Mouse (Mus musculus) kidney, postnatal 10 days (tissue): Measurements from ENCODE around the gene Sccpdh.
"Not testable (repeated sequence)": the region's sequence is repeated elsewhere in the genome, so short reads cannot be mapped to it uniquely, and the experiment has no call there.

ENCODE experiments used
- DNase-seq: peaks from one replicate; pipeline ENCODE4 v3.0.0; 2021; ENCODE audit warnings: mixed read lengths

The Sccpdh gene

DNA sequence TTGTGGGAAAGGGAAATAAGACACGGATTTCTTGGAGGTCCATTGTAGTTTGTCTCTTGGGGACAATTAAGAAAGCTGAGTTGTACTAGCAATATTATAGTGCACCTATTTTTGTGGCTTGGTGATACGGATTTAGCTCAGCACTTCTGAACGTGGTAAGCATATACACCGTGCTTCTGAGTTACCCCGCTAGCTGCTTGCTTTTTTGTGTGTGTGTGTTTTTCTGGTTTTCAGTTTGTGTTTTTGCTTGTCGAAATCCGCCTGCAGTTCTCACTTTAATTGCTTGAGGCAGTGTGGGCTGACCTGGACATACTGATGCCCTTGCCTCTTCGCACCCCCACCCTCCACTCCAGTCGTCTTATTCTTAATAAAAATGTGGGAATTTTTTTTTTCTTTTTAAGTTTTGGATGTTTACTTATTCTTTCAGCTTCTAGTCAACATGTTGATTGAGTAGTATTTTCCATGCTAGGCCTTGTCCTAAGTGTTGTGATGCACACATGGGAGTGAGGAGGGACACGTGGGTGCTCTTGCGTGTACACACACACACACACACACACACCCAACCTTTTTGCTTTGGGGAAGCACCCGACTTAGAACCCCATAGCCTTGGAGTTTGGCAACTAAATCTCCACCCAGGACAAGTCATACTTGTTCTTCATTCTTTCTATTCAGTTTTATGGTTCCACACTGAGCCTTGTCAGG, 977 bp downstream of the Sccpdh start:
- peak; percentile 31 for DNase-seq

DNA sequence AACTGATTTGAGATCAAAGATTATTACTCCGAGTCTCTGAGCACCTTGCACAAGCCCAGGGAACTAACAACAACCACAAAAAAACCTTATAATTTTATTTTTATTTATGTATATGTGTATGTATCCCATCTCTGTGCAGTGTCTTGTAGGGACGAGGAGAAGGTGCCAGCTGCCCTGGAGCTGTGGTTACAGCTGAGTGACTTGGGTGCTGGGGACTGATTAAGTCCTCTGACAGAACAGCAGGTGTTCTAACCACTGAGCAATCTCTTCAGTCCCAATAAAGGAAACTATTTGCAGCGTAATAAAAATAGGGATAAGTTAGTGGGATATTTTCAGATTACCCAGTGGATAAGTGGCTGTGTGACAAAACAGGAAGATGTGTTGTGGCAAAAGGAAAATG, 6.3 kb downstream of the Sccpdh start:
- DNase-seq: no peak

- no peak for DNase-seq
Measured at GRCm38 (mm10) chr1:179677031-179677430, 9.0 kb downstream of the Sccpdh start.

DNA sequence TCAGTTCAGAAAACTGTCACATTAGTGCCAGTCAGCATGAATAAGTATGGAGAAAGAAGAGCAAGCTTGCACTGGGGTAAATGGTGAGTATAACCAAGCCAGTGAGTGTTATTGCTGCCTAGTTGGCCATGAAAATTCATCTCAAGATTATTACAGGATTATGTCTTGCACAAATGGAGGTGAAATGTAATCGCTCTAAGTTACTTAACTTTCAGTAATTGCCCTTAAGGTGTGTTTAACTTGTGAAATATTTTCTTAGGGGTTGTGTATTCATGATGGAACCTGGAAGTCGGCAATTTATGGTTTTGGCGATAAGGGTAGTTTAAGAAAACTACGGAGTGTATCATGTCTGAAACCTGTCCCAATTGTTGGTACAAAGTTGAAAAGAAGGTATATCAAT, 11.3 kb downstream of the Sccpdh start:
- DNase-seq: no peak

DNA sequence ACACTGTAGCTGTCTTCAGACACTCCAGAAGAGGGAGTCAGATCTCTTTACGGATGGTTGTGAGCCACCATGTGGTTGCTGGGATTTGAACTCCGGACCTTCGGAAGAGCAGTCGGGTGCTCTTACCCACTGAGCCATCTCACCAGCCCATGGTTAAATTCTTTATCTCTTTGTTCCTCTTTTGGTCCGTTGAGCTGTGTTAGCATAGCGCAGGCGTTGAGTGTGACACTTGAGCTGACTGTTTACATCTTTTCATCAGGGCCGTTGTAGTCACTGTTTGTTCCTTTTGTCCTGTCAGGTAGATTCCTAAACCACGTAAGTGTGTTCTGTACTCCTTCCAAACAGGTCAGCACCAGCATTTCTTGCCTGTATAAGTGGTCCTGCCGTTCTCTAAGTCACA, 14.7 kb downstream of the Sccpdh start:
- DNase-seq: not testable (repeated sequence)

- DNase-seq: no peak
Measured at GRCm38 (mm10) chr1:179686348-179686747, 18.3 kb downstream of the Sccpdh start.

DNA sequence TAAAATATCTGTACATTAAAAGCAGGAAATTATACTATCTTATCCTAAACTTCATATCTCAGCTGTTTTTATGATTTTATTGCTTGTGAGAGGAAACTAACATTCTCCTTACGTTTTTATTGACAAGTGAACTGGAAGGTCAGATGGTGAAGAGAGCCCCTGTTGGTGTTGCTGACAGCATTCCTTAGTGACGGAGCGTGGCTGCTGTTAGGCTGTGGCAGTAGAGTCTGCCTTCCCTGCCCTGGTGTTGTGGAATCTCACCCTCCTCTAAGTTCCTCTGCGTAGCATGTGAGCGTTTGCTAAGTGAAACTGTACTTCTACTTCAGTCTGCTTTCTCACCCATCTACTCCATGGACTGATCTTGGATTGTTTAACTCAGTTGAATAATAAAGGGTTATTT, 18.8 kb downstream of the Sccpdh start:
- DNase-seq: no peak

- DNase-seq: no peak
Measured at GRCm38 (mm10) chr1:179687305-179687704, 19.3 kb downstream of the Sccpdh start.

DNA sequence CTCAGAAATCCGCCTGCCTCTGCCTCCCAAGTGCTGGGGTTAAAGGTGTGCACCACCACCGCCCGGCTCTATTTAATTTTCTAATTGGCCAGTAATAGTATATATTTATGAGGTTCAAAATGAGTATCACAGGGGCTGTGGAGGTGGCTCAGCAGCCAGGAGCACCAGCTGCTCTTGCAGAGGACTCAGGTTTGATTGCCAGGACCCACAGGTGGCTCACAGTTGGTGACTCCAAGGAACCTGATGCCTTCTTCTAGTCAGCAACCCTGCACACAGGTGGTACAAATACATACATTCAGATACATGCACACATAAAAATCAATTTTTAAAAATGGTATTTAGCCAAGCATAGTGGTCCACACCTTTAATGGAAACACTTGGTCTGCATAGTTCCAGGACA, 20.0 kb downstream of the Sccpdh start:
- DNase-seq: no peak

GRCm38 (mm10) chr1:179688415-179688814, 20.4 kb downstream of the Sccpdh start:
- DNase-seq: no peak

GRCm38 (mm10) chr1:179688914-179689313, 20.9 kb downstream of the Sccpdh start:
- DNase-seq: no peak

GRCm38 (mm10) chr1:179689479-179689878, 21.5 kb downstream of the Sccpdh start:
- no peak for DNase-seq

GRCm38 (mm10) chr1:179704150-179704549, 36.1 kb downstream of the Sccpdh start:
- DNase-seq: no peak

DNA sequence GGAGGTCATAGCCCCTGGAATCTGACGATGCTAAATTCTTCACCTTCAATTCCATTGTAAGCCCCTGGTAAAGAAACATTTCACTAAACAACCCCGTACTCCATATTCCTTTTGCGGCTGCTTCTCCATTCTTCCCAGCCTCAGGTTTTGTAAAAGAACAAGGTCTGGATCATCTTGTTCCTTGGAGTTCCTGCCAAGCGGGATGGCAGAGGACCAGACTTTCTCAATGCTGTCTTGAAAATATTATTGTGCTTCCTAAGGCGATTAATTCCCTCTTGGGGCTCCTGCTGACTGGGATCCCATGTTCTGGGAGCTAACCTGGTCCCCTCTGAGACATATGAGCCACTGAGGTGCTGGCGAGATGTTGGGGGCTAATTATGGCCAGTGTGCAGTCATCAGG, 37.1 kb downstream of the Sccpdh start:
- DNase-seq: no peak

GRCm38 (mm10) chr1:179709390-179709789, 41.4 kb downstream of the Sccpdh start:
- DNase-seq: no peak

DNA sequence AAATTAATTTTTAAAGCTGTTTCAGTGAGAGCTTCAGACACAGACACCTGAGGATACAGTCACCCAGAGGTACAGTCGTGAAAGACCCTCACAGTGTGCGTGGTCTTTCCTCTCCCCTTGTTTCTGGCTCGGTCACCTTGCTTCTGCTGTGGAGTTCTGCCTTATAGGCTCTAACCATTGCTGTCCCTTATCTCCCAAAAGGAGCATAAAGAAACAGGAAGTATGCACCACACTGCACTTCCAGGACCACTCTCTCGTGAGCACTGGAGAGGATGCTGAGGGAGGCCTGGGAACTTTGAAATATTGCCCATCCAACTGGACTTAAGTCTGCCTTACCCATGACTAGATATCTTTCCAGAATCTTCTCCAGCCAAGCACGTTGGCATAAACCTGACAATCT, 42.7 kb downstream of the Sccpdh start:
- DNase-seq: no peak

DNA sequence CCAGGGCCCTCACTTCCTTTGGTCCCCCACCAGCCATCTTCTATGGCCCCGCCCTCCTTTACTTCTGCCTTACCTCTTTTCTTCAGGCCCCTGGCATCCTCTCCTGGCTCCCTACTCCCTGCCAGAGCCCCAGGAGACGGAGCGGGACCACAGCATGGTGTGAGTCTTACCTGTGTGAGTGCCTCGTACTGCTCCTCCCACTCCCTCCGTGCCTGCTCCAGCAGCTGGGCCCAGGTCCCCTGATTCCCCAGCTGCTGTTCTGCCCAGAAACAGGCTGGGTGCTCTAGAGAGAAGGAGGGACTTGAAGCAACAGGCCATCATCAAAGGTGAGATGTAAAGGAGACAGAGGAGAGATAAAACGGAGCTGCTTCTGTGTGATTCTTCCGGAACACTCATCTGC, 44.6 kb downstream of the Sccpdh start:
- no peak for DNase-seq

DNA sequence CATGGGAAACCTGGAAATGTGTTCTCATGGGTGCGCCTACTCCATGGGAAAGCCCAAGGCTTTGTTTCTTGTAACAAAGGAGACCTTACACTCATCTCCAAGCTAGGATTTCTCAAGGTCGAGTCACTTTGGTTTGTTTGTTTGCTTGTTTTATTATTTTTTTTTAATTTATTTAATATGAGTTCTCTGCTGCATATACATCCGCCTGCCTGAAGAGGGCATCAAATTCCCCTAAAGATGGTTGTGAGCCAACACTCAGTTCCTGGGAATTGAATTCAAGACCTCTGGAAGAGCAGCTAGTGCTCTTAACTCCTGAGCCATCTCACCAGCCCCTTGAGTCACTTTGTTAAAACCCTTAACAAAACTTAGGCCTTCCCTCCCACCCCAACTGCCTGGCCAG, 45.4 kb downstream of the Sccpdh start:
- DNase-seq: no peak

GRCm38 (mm10) chr1:179715289-179715688, 47.3 kb downstream of the Sccpdh start:
- not testable (repeated sequence) for DNase-seq

DNA sequence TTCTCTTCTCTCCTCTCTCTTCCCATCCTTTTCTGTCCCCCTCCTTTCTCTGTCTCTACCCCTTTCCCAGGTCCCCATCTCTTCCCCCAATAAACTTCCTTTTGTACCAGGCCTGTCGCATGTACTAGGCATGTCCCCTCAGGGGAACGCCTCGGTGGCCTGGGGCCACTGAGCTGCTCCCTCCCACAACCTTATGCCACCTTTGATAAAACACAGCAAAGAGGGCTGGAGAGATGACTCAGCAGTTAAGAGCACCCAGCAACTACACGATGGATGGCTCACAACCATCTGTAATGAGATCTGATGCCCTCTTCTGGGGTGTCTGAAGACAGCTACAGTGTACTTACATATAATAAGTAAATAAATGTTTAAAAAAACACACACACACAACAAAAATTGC, 47.8 kb downstream of the Sccpdh start:
- no peak for DNase-seq

DNA sequence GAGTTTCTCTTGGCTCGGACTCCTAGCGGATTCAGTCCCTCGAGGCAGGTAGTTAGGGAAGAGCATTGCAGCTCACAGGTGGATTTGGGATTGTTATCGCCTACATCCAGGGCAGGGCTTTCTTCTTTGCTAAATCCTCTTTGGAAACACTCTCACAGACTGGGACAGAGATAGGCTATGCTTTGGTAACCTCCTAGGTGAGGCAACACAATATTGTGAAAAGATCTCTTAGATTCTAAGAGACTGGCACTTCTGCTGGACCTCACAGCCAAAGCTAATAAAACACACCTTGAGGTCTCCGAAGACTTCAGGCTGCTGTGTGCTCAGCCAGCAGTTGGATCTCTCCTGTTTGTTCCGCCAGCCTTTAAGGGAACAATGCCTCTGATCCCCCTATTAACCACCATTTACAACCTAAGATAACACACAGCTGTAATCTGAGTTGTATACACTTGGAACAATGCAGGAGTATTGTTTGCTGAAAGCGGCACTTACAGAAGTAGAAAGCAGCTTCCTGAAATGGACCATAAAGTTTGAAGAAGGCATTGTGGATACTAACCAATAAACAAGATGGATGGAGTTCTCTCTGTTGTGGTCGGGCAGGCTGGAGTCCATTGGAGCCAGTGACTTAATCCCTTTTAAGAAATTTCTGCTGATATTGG, 54.9 kb downstream of the Sccpdh start:
- DNase-seq: no peak

DNA sequence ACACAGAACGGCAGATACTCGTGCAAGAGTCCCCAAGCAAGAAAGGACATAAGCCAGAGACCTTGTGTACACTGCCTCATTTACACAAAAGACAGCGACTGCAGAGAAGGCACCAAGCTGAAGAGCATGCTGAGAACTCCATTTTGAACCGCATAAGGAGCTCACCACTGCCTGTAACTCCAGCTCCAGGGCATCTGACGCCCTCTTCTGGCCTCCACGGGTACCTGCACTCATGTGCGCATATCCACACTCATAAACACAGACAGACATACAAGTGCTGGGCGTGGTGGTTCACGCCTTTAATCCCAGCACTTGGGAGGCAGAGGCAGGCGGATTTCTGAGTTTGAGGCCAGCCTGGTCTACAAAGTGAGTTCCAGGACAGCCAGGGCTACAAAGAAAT, 60.7 kb downstream of the Sccpdh start:
- no peak for DNase-seq

- no peak for DNase-seq
Measured at GRCm38 (mm10) chr1:179731391-179731790, 63.4 kb downstream of the Sccpdh start.
